Mouse (Mus musculus): ENCODE measurements around the gene Fam131b.

DNA sequence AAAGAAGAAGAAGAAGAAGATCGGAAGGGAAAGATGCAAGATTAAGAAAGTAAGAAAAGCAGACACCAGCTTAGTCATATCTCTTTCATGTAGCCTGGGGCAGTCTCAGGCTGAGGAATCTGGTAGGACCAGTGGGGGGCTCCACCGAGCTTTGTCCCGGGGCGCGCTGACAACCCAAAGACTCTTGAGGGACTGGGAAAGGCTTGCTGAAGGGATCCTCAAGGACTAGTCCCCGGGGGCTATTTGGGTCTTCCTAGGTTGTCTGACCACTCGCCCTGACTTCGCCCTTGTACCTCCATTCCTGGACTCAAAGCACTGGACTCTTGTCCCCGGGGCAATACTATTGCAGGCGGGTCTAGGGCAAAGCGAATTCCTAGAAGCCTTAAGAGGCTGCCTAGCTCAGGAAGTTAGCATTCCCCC lies 24.6 kb upstream of the Fam131b start:
- TF ChIP-seq CTCF (conservative IDR thresholded peaks at IDR 0.05; ENCODE audit: low read length) (peak; percentile 14), POU5F1 (IDR thresholded peaks at IDR 0.05; ENCODE audit: borderline replicate concordance, low read length) (no peak), NANOG (IDR thresholded peaks at IDR 0.05; ENCODE audit: borderline replicate concordance, low read length) (no peak)

Data from E14TG2a.4 (cell line).